Mouse (Mus musculus): ENCODE results near the gene Litaf. TPM values are rescaled to one million over a fixed set of nuclear protein-coding genes. Genes with fewer than 3 reads are reported as not detected.

Gene Litaf
- total and polyA plus RNA-seq, 2 experiments from 2014 or later = 28.2 to 31.6 TPM

GRCm38 (mm10) chr16:10956938-10957685 is 108.8 kb downstream of the Litaf start:
- ATAC-seq (peak; percentile 75), DNase-seq (ENCODE audit: low spot score) (peak; percentile 40)
- Histone ChIP-seq H3K36me3 (ENCODE audit: insufficient read depth, low read length) (no peaks in the 10 kb centered on the region), H3K27me3 (ENCODE audit: insufficient read depth, low read length) (no peaks in the 10 kb centered on the region), H3K9ac (replicated peaks; ENCODE audit: low read length) (no peak overlapping the region), H3K27ac (no peak overlapping the region), H3K9me3 (ENCODE audit: low read length) (no peaks in the 10 kb centered on the region), H3K4me1 (ENCODE audit: insufficient read depth, low read length) (peaks cover 9% of the 10 kb centered on the region; the same call in 1 of the 2 replicates), H3K4me2 (ENCODE audit: low read depth, low read length) (no peak overlapping the region), H3K4me3 (ENCODE audit: low read length) (no peak overlapping the region)
- TF ChIP-seq CTCF (IDR thresholded peaks at IDR 0.05; ENCODE audit: low read depth) = no peak
- 48% methylated on average over 8 of the region's 8 CpGs for WGBS

- Histone ChIP-seq H3K36me3 (ENCODE audit: insufficient read depth, low read length) (no peaks in the 10 kb centered on the region), H3K4me2 (ENCODE audit: low read depth, low read length) (no peak overlapping the region), H3K4me3 (ENCODE audit: low read length) (no peak overlapping the region), H3K9ac (replicated peaks; ENCODE audit: low read length) (no peak overlapping the region), H3K4me1 (ENCODE audit: insufficient read depth, low read length) (peaks cover 9% of the 10 kb centered on the region; the same call in 1 of the 2 replicates), H3K9me3 (ENCODE audit: low read length) (no peaks in the 10 kb centered on the region), H3K27me3 (ENCODE audit: insufficient read depth, low read length) (no peaks in the 10 kb centered on the region), H3K27ac (no peak overlapping the region)
- WGBS = 83% methylated on average over 4 of the region's 4 CpGs
- DNase-seq (ENCODE audit: low spot score) (no peak), ATAC-seq (no peak)
- TF ChIP-seq CTCF (IDR thresholded peaks at IDR 0.05; ENCODE audit: low read depth) = no peak
These were observed 110.9 kb downstream of the Litaf start for GRCm38 (mm10) chr16:10955078-10955477.

GRCm38 (mm10) chr16:10952881-10953280 is 113.1 kb downstream of the Litaf start:
- no peak for TF ChIP-seq CTCF (IDR thresholded peaks at IDR 0.05; ENCODE audit: low read depth)
- Histone ChIP-seq H3K4me1 (ENCODE audit: insufficient read depth, low read length) (peaks cover 9% of the 10 kb centered on the region; the same call in 1 of the 2 replicates), H3K27me3 (ENCODE audit: insufficient read depth, low read length) (no peaks in the 10 kb centered on the region), H3K9me3 (ENCODE audit: low read length) (no peaks in the 10 kb centered on the region), H3K27ac (no peak overlapping the region), H3K4me3 (ENCODE audit: low read length) (no peak overlapping the region), H3K4me2 (ENCODE audit: low read depth, low read length) (no peak overlapping the region), H3K36me3 (ENCODE audit: insufficient read depth, low read length) (no peaks in the 10 kb centered on the region), H3K9ac (replicated peaks; ENCODE audit: low read length) (no peak overlapping the region)
- ATAC-seq = no peak
- no peak for DNase-seq (ENCODE audit: low spot score)
- 86% methylated on average over 3 of the region's 3 CpGs for WGBS

- WGBS = 59% methylated on average over 2 of the region's 2 CpGs
- H3K4me3 ChIP-seq (ENCODE audit: low read length) = no peak overlapping the region
- no peaks in the 10 kb centered on the region for H3K9me3 ChIP-seq (ENCODE audit: low read length)
- H3K27ac ChIP-seq = no peak overlapping the region
- H3K27me3 ChIP-seq (ENCODE audit: insufficient read depth, low read length) = no peaks in the 10 kb centered on the region
- no peak for TF ChIP-seq CTCF (IDR thresholded peaks at IDR 0.05; ENCODE audit: low read depth)
- no peak for ATAC-seq
- no peaks in the 10 kb centered on the region for H3K36me3 ChIP-seq (ENCODE audit: insufficient read depth, low read length)
- H3K4me2 ChIP-seq (ENCODE audit: low read depth, low read length) = no peak overlapping the region
- no peak overlapping the region for H3K9ac ChIP-seq (replicated peaks; ENCODE audit: low read length)
- no peak for DNase-seq (ENCODE audit: low spot score)
- 0 out of 2 replicates have a peak, but pooled peaks cover 6% of the 10 kb centered on the region for H3K4me1 ChIP-seq (ENCODE audit: insufficient read depth, low read length)
These were observed 113.9 kb downstream of the Litaf start for GRCm38 (mm10) chr16:10952071-10952470.

GRCm38 (mm10) chr16:10951581-10951980 is 114.4 kb downstream of the Litaf start:
- no peak for ATAC-seq
- TF ChIP-seq CTCF (IDR thresholded peaks at IDR 0.05; ENCODE audit: low read depth) = peak; percentile 62
- no peak overlapping the region for H3K4me2 ChIP-seq (ENCODE audit: low read depth, low read length)
- no peak overlapping the region for H3K4me3 ChIP-seq (ENCODE audit: low read length)
- H3K4me1 ChIP-seq (ENCODE audit: insufficient read depth, low read length) = 0 out of 2 replicates have a peak, but pooled peaks cover 1% of the 10 kb centered on the region
- peak; percentile 23 for DNase-seq (ENCODE audit: low spot score)
- no peaks in the 10 kb centered on the region for H3K9me3 ChIP-seq (ENCODE audit: low read length)
- no peaks in the 10 kb centered on the region for H3K36me3 ChIP-seq (ENCODE audit: insufficient read depth, low read length)
- no peak overlapping the region for H3K27ac ChIP-seq
- no peak overlapping the region for H3K9ac ChIP-seq (replicated peaks; ENCODE audit: low read length)
- no peaks in the 10 kb centered on the region for H3K27me3 ChIP-seq (ENCODE audit: insufficient read depth, low read length)
- WGBS = 7% methylated on average over 3 of the region's 3 CpGs

GRCm38 (mm10) chr16:10950539-10950938 is 115.4 kb downstream of the Litaf start:
- ATAC-seq (no peak), DNase-seq (ENCODE audit: low spot score) (no peak)
- no peak overlapping the region for H3K27ac ChIP-seq
- no peak overlapping the region for H3K9ac ChIP-seq (replicated peaks; ENCODE audit: low read length)
- 87% methylated on average over 9 of the region's 9 CpGs for WGBS
- H3K4me2 ChIP-seq (ENCODE audit: low read depth, low read length) = no peak overlapping the region
- no peaks in the 10 kb centered on the region for H3K36me3 ChIP-seq (ENCODE audit: insufficient read depth, low read length)
- H3K4me1 ChIP-seq (ENCODE audit: insufficient read depth, low read length) = no peaks in the 10 kb centered on the region
- no peak for TF ChIP-seq CTCF (IDR thresholded peaks at IDR 0.05; ENCODE audit: low read depth)
- no peaks in the 10 kb centered on the region for H3K27me3 ChIP-seq (ENCODE audit: insufficient read depth, low read length)
- no peak overlapping the region for H3K4me3 ChIP-seq (ENCODE audit: low read length)
- no peaks in the 10 kb centered on the region for H3K9me3 ChIP-seq (ENCODE audit: low read length)

- Histone ChIP-seq H3K27ac (no peak overlapping the region), H3K4me3 (ENCODE audit: low read length) (no peak overlapping the region), H3K9me3 (ENCODE audit: low read length) (no peaks in the 10 kb centered on the region), H3K4me1 (ENCODE audit: insufficient read depth, low read length) (no peaks in the 10 kb centered on the region), H3K36me3 (ENCODE audit: insufficient read depth, low read length) (no peaks in the 10 kb centered on the region), H3K9ac (replicated peaks; ENCODE audit: low read length) (no peak overlapping the region), H3K4me2 (ENCODE audit: low read depth, low read length) (no peak overlapping the region), H3K27me3 (ENCODE audit: insufficient read depth, low read length) (no peaks in the 10 kb centered on the region)
- WGBS = 46% methylated on average over 3 of the region's 3 CpGs
- ATAC-seq = no peak
- TF ChIP-seq CTCF (IDR thresholded peaks at IDR 0.05; ENCODE audit: low read depth) = no peak
- DNase-seq (ENCODE audit: low spot score) = no peak
These were observed 118.2 kb downstream of the Litaf start for GRCm38 (mm10) chr16:10947724-10948123.

All from hindbrain, postnatal 0 days (tissue).